Mouse (Mus musculus) kidney, embryonic 16.5 days (tissue): Measurements from ENCODE around the gene Gm21958. TPM values are rescaled to one million over a fixed set of nuclear protein-coding genes. Genes with fewer than 3 reads are reported as not detected.

Experiments used
- ATAC-seq: fragments of 200-750 bp; cut with Nextera tagmentation; 2 replicates; pipeline ENCODE4 v1.8.0; 2017; ENCODE audit warnings: moderate TSS enrichment; ENCODE audit not compliant: low FRiP score, low TSS enrichment
- H3K27ac ChIP-seq: fragments of 300-500 bp; sonication (generic); 2 replicates; pipeline ENCODE4 v1.5.1; 2014; ENCODE audit warnings: low read length
- H3K27me3 ChIP-seq: fragments of 300-500 bp; sonication (generic); 2 replicates; pipeline ENCODE4 v1.6.1; 2014; ENCODE audit warnings: low read length, control low read depth, mixed read lengths; ENCODE audit not compliant: insufficient read depth
- H3K36me3 ChIP-seq: fragments of 300-500 bp; sonication (generic); 2 replicates; pipeline ENCODE4 v1.6.1; 2014; ENCODE audit warnings: low read length, control low read depth, mixed read lengths; ENCODE audit not compliant: insufficient read depth
- H3K4me1 ChIP-seq: fragments of 300-500 bp; sonication (generic); 2 replicates; pipeline ENCODE4 v1.6.1; 2014; ENCODE audit warnings: low read length, control low read depth, mixed read lengths; ENCODE audit not compliant: insufficient read depth
- H3K4me2 ChIP-seq: fragments of 300-500 bp; sonication (generic); replicated peaks from 2 replicates; pipeline ENCODE4 v1.6.1; 2014; ENCODE audit warnings: low read depth, low read length
- H3K4me3 ChIP-seq: fragments of 300-500 bp; sonication (generic); 2 replicates; pipeline ENCODE4 v1.5.1; 2014; ENCODE audit warnings: mild to moderate bottlenecking, low read length
- H3K9ac ChIP-seq: fragments of 300-500 bp; sonication (generic); replicated peaks from 2 replicates; pipeline ENCODE4 v1.6.1; 2014; ENCODE audit warnings: low read length
- H3K9me3 ChIP-seq: fragments of 300-500 bp; sonication (generic); 2 replicates; pipeline ENCODE4 v1.6.1; 2016; ENCODE audit warnings: low read length, control low read depth
- WGBS: fragments of 180-500 bp; shearing (Covaris S2); extraction: QIAGEN DNeasy Blood & Tissue Kit; methylation state at CpG from one replicate; pipeline ENCODE4 v1.1.7; 2014; 5-methylcytosine and 5-hydroxymethylcytosine counted together
- polyA plus RNA-seq: library from polyadenylated mRNA; unstranded; fragments of >200 nt; fragmentation: Nextera tagmentation; extraction: Ambion mirVana; gene quantifications from 2 replicates; pipeline ENCODE4 v1.2.1, GENCODE M21; 2015

Gene Gm21958
- polyA plus RNA-seq, 1 experiment from 2014 or later: not detected

- Histone ChIP-seq H3K4me3 (peak within 1 kb of the TSS; percentile 64), H3K4me1 (peaks cover 5% of the 10 kb centered on the region; the same call in 1 of the 2 replicates), H3K4me2 (peak within 1 kb of the TSS; percentile 87), H3K9me3 (no peaks in the 10 kb centered on the region), H3K27me3 (no peaks in the 10 kb centered on the region), H3K36me3 (peaks cover 15% of the 10 kb centered on the region), H3K9ac (peak within 1 kb of the TSS; percentile 76), H3K27ac (peak within 1 kb of the TSS; percentile 87)
- peak; percentile 99 for ATAC-seq
- WGBS: 1% methylated on average over 65 of the region's 65 CpGs
Measured at GRCm38 (mm10) chr3:54692202-54693055, 21.7 kb downstream of the Gm21958 start, which contains the start of gene Supt20. TSS of gene Supt20 (plus strand) at chr3:54692807.

- no peaks in the 10 kb centered on the region for H3K27me3 ChIP-seq
- H3K4me1 ChIP-seq: no peaks in the 10 kb centered on the region
Measured at GRCm38 (mm10) chr3:54689091-54689490, 25.1 kb downstream of the Gm21958 start.

DNA sequence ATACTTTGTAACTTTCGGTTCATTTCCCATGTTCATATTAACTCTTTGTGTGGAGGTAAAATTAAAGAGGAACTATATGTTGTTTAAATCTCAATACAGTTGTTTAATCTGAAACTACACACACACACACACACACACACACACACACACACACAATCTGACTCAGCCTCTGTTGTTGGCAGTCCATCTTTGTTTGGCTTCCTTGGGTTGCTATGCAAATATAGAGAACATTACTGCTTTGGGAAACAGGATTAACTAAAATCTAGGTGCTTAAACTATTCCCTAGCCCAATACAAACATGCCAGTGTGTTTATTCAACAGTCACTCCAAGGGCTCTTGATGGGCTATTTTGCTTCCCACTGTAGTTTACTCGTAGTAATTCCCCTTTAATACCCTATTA is 26.9 kb downstream of the Gm21958 start:
- Histone ChIP-seq H3K27me3 (no peaks in the 10 kb centered on the region), H3K4me2 (no peak overlapping the region), H3K27ac (no peak overlapping the region), H3K9me3 (no peaks in the 10 kb centered on the region), H3K36me3 (no peaks in the 10 kb centered on the region), H3K4me1 (no peaks in the 10 kb centered on the region), H3K4me3 (no peak overlapping the region), H3K9ac (no peak overlapping the region)
- no peak for ATAC-seq
- WGBS: 73% methylated on average over 2 of the region's 2 CpGs

More at GRCm38 (mm10) chr3:54689091-54689490, 25.1 kb downstream of the Gm21958 start:
- H3K9ac ChIP-seq: no peak overlapping the region
- no peak overlapping the region for H3K4me2 ChIP-seq
- no peaks in the 10 kb centered on the region for H3K36me3 ChIP-seq
- ATAC-seq: no peak
- 47% methylated on average over 2 of the region's 2 CpGs for WGBS
- no peaks in the 10 kb centered on the region for H3K9me3 ChIP-seq
- H3K27ac ChIP-seq: no peak overlapping the region
- H3K4me3 ChIP-seq: no peak overlapping the region

DNA sequence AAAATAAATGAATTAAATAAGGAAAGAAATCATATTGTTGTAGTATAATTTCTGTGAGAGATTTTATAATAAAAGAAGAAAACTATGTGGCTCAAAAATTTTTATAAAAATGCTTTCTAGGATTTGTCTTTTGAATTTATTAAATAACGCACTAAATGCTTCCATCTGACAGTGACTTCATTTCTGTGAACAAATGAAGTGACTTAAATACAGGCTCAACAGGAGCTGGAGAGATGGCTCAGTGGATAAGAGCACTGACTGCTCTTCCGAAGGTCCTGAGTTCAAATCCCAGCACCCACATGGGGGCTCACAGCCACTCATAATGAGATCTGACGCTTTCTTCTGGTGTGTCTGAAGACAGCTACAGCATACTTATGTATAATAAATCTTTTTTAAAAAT is 29.0 kb downstream of the Gm21958 start:
- WGBS: 91% methylated on average over 3 of the region's 3 CpGs
- H3K36me3 ChIP-seq: no peaks in the 10 kb centered on the region
- H3K4me2 ChIP-seq: no peak overlapping the region
- no peaks in the 10 kb centered on the region for H3K27me3 ChIP-seq
- no peak overlapping the region for H3K27ac ChIP-seq
- no peaks in the 10 kb centered on the region for H3K9me3 ChIP-seq
- peaks cover 15% of the 10 kb centered on the region; the same call in 1 of the 2 replicates for H3K4me1 ChIP-seq
- no peak overlapping the region for H3K4me3 ChIP-seq
- ATAC-seq: no peak
- no peak overlapping the region for H3K9ac ChIP-seq

GRCm38 (mm10) chr3:54681310-54682204 is 32.6 kb downstream of the Gm21958 start:
- no peaks in the 10 kb centered on the region for H3K36me3 ChIP-seq
- no peak overlapping the region for H3K9ac ChIP-seq
- no peak overlapping the region for H3K4me3 ChIP-seq
- no peaks in the 10 kb centered on the region for H3K9me3 ChIP-seq
- ATAC-seq: no peak; the same call in 1 of the 2 replicates
- H3K27ac ChIP-seq: peak overlapping the region; percentile 20; the same call in 1 of the 2 replicates
- WGBS: 32% methylated on average over 6 of the region's 6 CpGs
- no peak overlapping the region for H3K4me2 ChIP-seq
- H3K27me3 ChIP-seq: no peaks in the 10 kb centered on the region
- H3K4me1 ChIP-seq: peaks cover 17% of the 10 kb centered on the region; the same call in 1 of the 2 replicates

- H3K9ac ChIP-seq: no peak overlapping the region
- H3K9me3 ChIP-seq: no peaks in the 10 kb centered on the region
- 80% methylated on average over 2 of the region's 2 CpGs for WGBS
- H3K4me1 ChIP-seq: peaks cover 16% of the 10 kb centered on the region; the same call in 1 of the 2 replicates
- no peak overlapping the region for H3K4me2 ChIP-seq
- no peaks in the 10 kb centered on the region for H3K27me3 ChIP-seq
- no peak for ATAC-seq
- no peak overlapping the region for H3K27ac ChIP-seq
- no peak overlapping the region for H3K4me3 ChIP-seq
- H3K36me3 ChIP-seq: no peaks in the 10 kb centered on the region
Measured at GRCm38 (mm10) chr3:54676818-54677217, 37.3 kb downstream of the Gm21958 start.

GRCm38 (mm10) chr3:54672557-54673529 is 41.3 kb downstream of the Gm21958 start:
- WGBS: 56% methylated on average over 13 of the region's 13 CpGs
- no peak overlapping the region for H3K27ac ChIP-seq
- no peak overlapping the region for H3K9ac ChIP-seq
- H3K27me3 ChIP-seq: no peaks in the 10 kb centered on the region
- H3K4me2 ChIP-seq: no peak overlapping the region
- ATAC-seq: no peak
- no peaks in the 10 kb centered on the region for H3K36me3 ChIP-seq
- no peak overlapping the region for H3K4me3 ChIP-seq
- H3K9me3 ChIP-seq: no peaks in the 10 kb centered on the region
- no peaks in the 10 kb centered on the region for H3K4me1 ChIP-seq

DNA sequence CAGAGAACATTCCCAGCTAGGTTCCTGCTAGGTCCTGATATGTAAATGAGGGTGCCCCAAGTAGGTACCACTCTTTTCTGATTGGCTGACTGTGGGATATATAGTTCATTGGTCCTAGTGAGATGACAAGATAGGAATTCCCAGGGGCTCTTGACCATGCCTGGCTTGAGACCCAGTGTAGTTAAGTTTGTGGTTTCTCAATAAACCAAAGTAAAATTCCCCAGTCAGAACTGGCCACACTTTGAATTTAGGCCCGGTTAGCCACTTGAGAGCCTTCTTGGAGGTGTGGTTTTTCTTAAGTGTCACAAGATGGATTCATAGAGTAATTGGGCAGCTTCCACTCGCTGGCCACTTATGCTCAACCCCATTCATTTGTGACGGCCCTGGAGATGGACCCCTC is 42.0 kb downstream of the Gm21958 start:
- H3K9me3 ChIP-seq: no peaks in the 10 kb centered on the region

DNA sequence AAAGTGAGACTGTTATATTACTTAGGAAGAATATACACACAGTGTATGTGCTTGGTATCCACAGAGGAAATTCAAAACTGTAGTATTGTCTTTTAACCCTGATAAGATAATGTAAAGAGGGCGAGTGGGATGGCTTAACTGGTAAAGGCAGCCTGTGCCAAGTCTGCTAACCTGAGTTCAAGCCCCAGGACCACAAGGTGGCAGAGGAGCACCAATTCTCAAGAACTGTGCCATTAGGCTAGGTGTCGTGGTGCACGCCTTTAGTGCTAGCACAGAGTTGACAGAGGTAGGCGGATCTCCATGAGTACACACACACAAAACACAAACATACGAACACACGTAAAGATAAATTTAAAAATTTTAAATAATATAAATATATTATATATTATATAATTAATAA is 44.6 kb downstream of the Gm21958 start:
- Histone ChIP-seq H3K27ac (no peak overlapping the region), H3K4me1 (no peaks in the 10 kb centered on the region), H3K36me3 (no peaks in the 10 kb centered on the region), H3K9ac (no peak overlapping the region), H3K27me3 (no peaks in the 10 kb centered on the region), H3K4me2 (no peak overlapping the region), H3K9me3 (no peaks in the 10 kb centered on the region), H3K4me3 (no peak overlapping the region)
- no peak for ATAC-seq
- WGBS: 89% methylated on average over 6 of the region's 6 CpGs

More for the DNA sequence above, 42.0 kb downstream of the Gm21958 start:
- no peaks in the 10 kb centered on the region for H3K27me3 ChIP-seq
- no peak for ATAC-seq
- WGBS: 76% methylated on average over 3 of the region's 3 CpGs
- H3K4me1 ChIP-seq: no peaks in the 10 kb centered on the region
- H3K27ac ChIP-seq: no peak overlapping the region
- H3K36me3 ChIP-seq: no peaks in the 10 kb centered on the region
- no peak overlapping the region for H3K4me3 ChIP-seq
- H3K9ac ChIP-seq: no peak overlapping the region
- no peak overlapping the region for H3K4me2 ChIP-seq
